Mouse (Mus musculus) erythroblast, embryonic 14.5 days (primary cell): ENCODE data around the gene Tulp2.

Experiments
- GATA1 ChIP-seq: IDR thresholded peaks from 2 replicates; pipeline ENCODE4 v1.6.1; 2012; ENCODE audit warnings: low read length, inconsistent platforms, mixed read lengths
- TAL1 ChIP-seq: IDR thresholded peaks from 3 replicates; pipeline ENCODE4 v1.6.1; 2012; ENCODE audit warnings: low read length, inconsistent platforms, mixed read lengths

DNA sequence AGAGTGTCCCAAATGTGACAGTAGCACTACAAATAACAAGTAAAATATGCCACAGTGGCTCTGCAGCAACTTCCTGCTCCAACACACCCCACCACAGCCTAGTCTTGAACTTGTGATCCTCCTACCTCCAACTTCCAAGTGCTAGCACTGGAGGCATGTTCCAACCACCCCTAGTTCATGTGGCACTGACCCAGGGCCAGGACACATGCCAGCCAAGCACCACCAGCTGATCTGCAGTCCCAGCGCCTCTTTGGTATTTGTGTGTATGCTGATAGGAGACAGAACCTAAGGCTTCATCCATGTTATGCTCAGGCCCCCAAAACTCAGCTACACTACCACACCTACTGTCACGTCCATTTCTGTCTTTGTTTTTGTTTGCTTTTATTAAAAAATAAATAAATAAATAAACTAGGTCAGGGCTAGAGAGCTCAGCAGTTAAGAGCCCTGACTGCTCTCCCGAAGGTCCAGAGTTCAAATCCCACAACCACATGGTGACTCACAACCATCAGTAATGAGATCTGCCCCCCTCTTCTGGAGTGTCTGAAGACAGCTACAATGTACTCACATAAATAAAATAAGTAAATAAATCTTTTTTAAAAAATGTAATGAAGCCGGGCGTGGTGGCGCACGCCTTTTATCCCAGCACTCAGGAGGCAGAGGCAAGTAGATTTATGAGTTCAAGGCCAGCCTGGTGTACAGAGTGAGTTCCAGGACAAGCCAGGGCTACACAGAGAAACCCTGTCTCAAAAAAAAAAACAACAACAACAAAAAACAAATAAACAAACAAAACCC lies 17.5 kb upstream of the Tulp2 start:
- TF ChIP-seq GATA1 (no peak), TAL1 (no peak)
